ENCODE assay signal across 17 mouse cellular contexts in genomic region chr9:23199841-23200240, GRCm38 (mm10). TPM values are rescaled to one million over a fixed set of nuclear protein-coding genes. Genes with fewer than 3 reads are reported as not detected.
DNase-seq lines count a peak whose midpoint lies in the region; ATAC-seq and TF ChIP-seq lines count a peak whose summit lies in the region.
"Had no signal": no experiment of that assay in that cellular context is flagged by ENCODE, and none has a peak within 500 bp of the region (broad histone marks: within the 10 kb centered on the region; RNA-seq: fewer than 3 reads in every experiment).

No protein-coding gene starts in this region.

- no peak overlapping the region for H3K4me3 ChIP-seq in forebrain, postnatal 0 days (ENCODE audit: low read depth, low read length)
- H3K4me3 ChIP-seq in forebrain, embryonic 13.5 days, result no peak overlapping the region
- H3K4me3 ChIP-seq in lung, embryonic 14.5 days (ENCODE audit: low read depth, low read length), result no peak overlapping the region
- H3K4me3 ChIP-seq: forebrain, embryonic 10.5 days; intestine, embryonic 15.5 days; limb, embryonic 10.5 days; liver, embryonic 12.5 days; neural tube, embryonic 13.5 days had no signal

- H3K4me1 ChIP-seq in forebrain, postnatal 0 days (ENCODE audit: insufficient read depth), result peaks cover 8% of the 10 kb centered on the region; the same call in 1 of the 2 replicates
- peaks cover 17% of the 10 kb centered on the region for H3K4me1 ChIP-seq in forebrain, embryonic 13.5 days
- no peaks in the 10 kb centered on the region for H3K4me1 ChIP-seq in lung, embryonic 14.5 days (ENCODE audit: insufficient read depth)
- H3K4me1 ChIP-seq: intestine, embryonic 15.5 days; liver, embryonic 12.5 days had no signal

- no peak overlapping the region for H3K9ac ChIP-seq in forebrain, postnatal 0 days
- no peak overlapping the region for H3K9ac ChIP-seq in forebrain, embryonic 13.5 days
- no peak overlapping the region for H3K9ac ChIP-seq in lung, embryonic 14.5 days
- H3K9ac ChIP-seq: intestine, embryonic 15.5 days; liver, embryonic 12.5 days; neural tube, embryonic 13.5 days had no signal

- no peak for TF ChIP-seq CTCF in forebrain, postnatal 0 days (IDR thresholded peaks at IDR 0.05; ENCODE audit: low read depth)
- TF ChIP-seq CTCF in lung, embryonic 14.5 days (IDR thresholded peaks at IDR 0.05; ENCODE audit: low read depth), result no peak

- no peak overlapping the region for H3K4me2 ChIP-seq in forebrain, postnatal 0 days (ENCODE audit: low read depth)
- no peak overlapping the region for H3K4me2 ChIP-seq in forebrain, embryonic 13.5 days
- no peak overlapping the region for H3K4me2 ChIP-seq in lung, embryonic 14.5 days
- H3K4me2 ChIP-seq: intestine, embryonic 15.5 days; liver, embryonic 12.5 days; neural tube, embryonic 13.5 days had no signal

- WGBS in forebrain, postnatal 0 days, result 56% methylated on average over 1 of the region's 1 CpGs
- WGBS in forebrain, embryonic 13.5 days, result 88% methylated on average over 1 of the region's 1 CpGs
- WGBS in lung, embryonic 14.5 days, result 91% methylated on average over 1 of the region's 1 CpGs

- no peaks in the 10 kb centered on the region for H3K36me3 ChIP-seq in forebrain, postnatal 0 days (ENCODE audit: insufficient read depth)
- H3K36me3 ChIP-seq in forebrain, embryonic 13.5 days (ENCODE audit: poor library complexity, severe bottlenecking), result no peaks in the 10 kb centered on the region
- H3K36me3 ChIP-seq in lung, embryonic 14.5 days (ENCODE audit: insufficient read depth), result no peaks in the 10 kb centered on the region
- H3K36me3 ChIP-seq: forebrain, embryonic 10.5 days; intestine, embryonic 15.5 days; limb, embryonic 10.5 days; liver, embryonic 12.5 days; neural tube, embryonic 13.5 days had no signal

- peak; percentile 47 for DNase-seq in forebrain, postnatal 0 days
- peak; percentile 63 for DNase-seq in lung, embryonic 14.5 days
- no peak for DNase-seq in lung, adult 18-20 months
- DNase-seq in adipocyte (ENCODE audit: low spot score), result peak; percentile 65
- peak; percentile 60 for DNase-seq in lung, postnatal 10 days
- no peak for DNase-seq in frontal cortex, postnatal 36 days (ENCODE audit: low spot score in 2 of 2)
- DNase-seq in left cerebral cortex, postnatal 25 days (ENCODE audit: low spot score in 2 of 2), result no peak
- DNase-seq: cerebellum, adult 18-20 months had no signal

- no peaks in the 10 kb centered on the region for H3K9me3 ChIP-seq in forebrain, postnatal 0 days (ENCODE audit: low read length)
- no peaks in the 10 kb centered on the region for H3K9me3 ChIP-seq in forebrain, embryonic 13.5 days (replicated peaks)
- no peaks in the 10 kb centered on the region for H3K9me3 ChIP-seq in lung, embryonic 14.5 days (ENCODE audit: low read depth, low read length)
- H3K9me3 ChIP-seq: forebrain, embryonic 10.5 days; intestine, embryonic 15.5 days; limb, embryonic 10.5 days; liver, embryonic 12.5 days; neural tube, embryonic 13.5 days had no signal

- no peak overlapping the region for H3K27ac ChIP-seq in forebrain, postnatal 0 days (ENCODE audit: low read depth, low read length)
- H3K27ac ChIP-seq in forebrain, embryonic 13.5 days, result no peak overlapping the region
- no peak overlapping the region for H3K27ac ChIP-seq in lung, embryonic 14.5 days (ENCODE audit: low read depth)
- H3K27ac ChIP-seq: forebrain, embryonic 10.5 days; intestine, embryonic 15.5 days; limb, embryonic 10.5 days; liver, embryonic 12.5 days; neural tube, embryonic 13.5 days had no signal

- intact Hi-C loops in left cerebral cortex, postnatal 25 days (cut with DNase I), result no loop called here

- no peak for ATAC-seq in forebrain, postnatal 0 days
- no peak for ATAC-seq in forebrain, embryonic 13.5 days
- ATAC-seq in lung, embryonic 14.5 days (ENCODE audit: insufficient read depth), result no peak
- ATAC-seq: intestine, embryonic 15.5 days; liver, embryonic 12.5 days had no signal

- H3K27me3 ChIP-seq in forebrain, postnatal 0 days (ENCODE audit: insufficient read depth, low read length), result peaks cover 6% of the 10 kb centered on the region; the same call in 1 of the 2 replicates
- no peaks in the 10 kb centered on the region for H3K27me3 ChIP-seq in forebrain, embryonic 13.5 days
- H3K27me3 ChIP-seq in lung, embryonic 14.5 days (ENCODE audit: insufficient read depth, low read length), result no peaks in the 10 kb centered on the region
- H3K27me3 ChIP-seq: intestine, embryonic 15.5 days had no signal

RNA-seq across cellular contexts. Expression of gene Bmper, which starts 23.0 kb away (rescaled TPM):
- total RNA-seq in forebrain, postnatal 0 days (2014; rRNA removed), result 5.8 and 9.6 TPM in 2 replicates
- 3.2 and 5.6 TPM in 2 replicates for polyA plus RNA-seq in forebrain, postnatal 0 days (2015; fragmentation: Nextera tagmentation; extraction: Ambion mirVana)
- 13.7 and 17.4 TPM in 2 replicates for polyA plus RNA-seq in forebrain, embryonic 13.5 days (2015; fragmentation: Nextera tagmentation; extraction: Ambion mirVana)
- polyA plus RNA-seq in lung, embryonic 14.5 days (2014; fragmentation: Nextera tagmentation; extraction: Ambion mirVana), result 26.8 and 28.7 TPM in 2 replicates
- total RNA-seq in left cerebral cortex, postnatal 25 days (2021), result 1 to 10 TPM; 7.3 to 9.8 TPM
- total RNA-seq: common myeloid progenitor, adult 5-6 weeks; granulocyte monocyte progenitor cell, adult 5-6 weeks; megakaryocyte progenitor cell, adult 5-6 weeks had no signal

Comparison
In these comparisons a context has a peak if more than half of its experiments do, and no peak if none do; other contexts are left out.
1. DNase-seq: peak in forebrain, postnatal 0 days (single experiment), lung, embryonic 14.5 days (single experiment), adipocyte (single experiment) and lung, postnatal 10 days (single experiment); none in lung, adult 18-20 months (0 of 2), frontal cortex, postnatal 36 days (0 of 2) and left cerebral cortex, postnatal 25 days (0 of 2).